Mouse (Mus musculus): ENCODE results near the gene Sfrp2.

DNA sequence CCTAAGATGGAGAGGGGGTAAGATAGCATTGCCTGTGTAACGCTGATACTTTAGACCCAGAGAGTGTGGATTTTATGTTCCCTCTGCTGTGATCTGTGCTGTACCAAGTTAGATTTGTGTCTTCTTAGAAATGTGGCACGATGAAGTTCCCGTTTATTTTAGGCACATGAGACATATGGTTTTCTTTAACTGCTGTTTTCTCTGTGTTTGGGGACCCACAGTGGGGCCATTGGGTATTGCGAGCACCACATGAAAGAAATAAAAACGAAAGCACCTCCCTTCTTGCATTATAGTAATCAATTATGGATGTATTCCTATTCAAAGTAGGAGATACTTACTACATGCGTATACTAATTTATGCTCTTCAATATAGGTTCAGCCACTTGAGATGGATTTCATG lies 31.0 kb downstream of the Sfrp2 start:
- no peak for TF ChIP-seq KAT2A (IDR thresholded peaks at IDR 0.05; ENCODE audit: insufficient replicate concordance, low read length)
- TF ChIP-seq ZMIZ1 (IDR thresholded peaks at IDR 0.05; ENCODE audit: low read depth, low read length): no peak
- TF ChIP-seq POLR2A (IDR thresholded peaks at IDR 0.05; ENCODE audit: low read depth, low read length): no peak
- no peak for TF ChIP-seq NELFE (IDR thresholded peaks at IDR 0.05; ENCODE audit: low read depth, low read length)
- TF ChIP-seq CTCF (conservative IDR thresholded peaks at IDR 0.05 in 1 of 2, IDR thresholded peaks at IDR 0.05 in 1 of 2; ENCODE audit: low read depth in 2 of 2, low read length in 2 of 2): peak; percentile 15 to 40; a peak in 2 of 4 replicates
- no peak for TF ChIP-seq MYC (IDR thresholded peaks at IDR 0.05; ENCODE audit: low read depth, low read length)
- TF ChIP-seq ZKSCAN1 (IDR thresholded peaks at IDR 0.05; ENCODE audit: borderline replicate concordance, low read depth, low read length): no peak
- TF ChIP-seq RCOR1 (conservative IDR thresholded peaks at IDR 0.05; ENCODE audit: low read depth, low read length): no peak
